Mouse (Mus musculus) embryo, embryonic 11 days (tissue): ENCODE data around the gene Taf13.
"Not testable (repeated sequence)": the region's sequence is repeated elsewhere in the genome, so short reads cannot be mapped to it uniquely, and the experiment has no call there.

Source experiments
- DNase-seq: peaks from one replicate; pipeline ENCODE4 v3.0.0-alpha.2; 2015

Taf13 gene

GRCm38 (mm10) chr3:108571443-108572294 is at the start of gene Taf13:
Gene Taf13 (plus strand): TSS chr3:108571698.
- peak; percentile 99 for DNase-seq

GRCm38 (mm10) chr3:108523415-108523814 is 48.1 kb upstream of the Taf13 start:
- no peak for DNase-seq

- no peak for DNase-seq
Measured at GRCm38 (mm10) chr3:108528489-108528888, 43.0 kb upstream of the Taf13 start.

GRCm38 (mm10) chr3:108533114-108533885 is 38.2 kb upstream of the Taf13 start:
- no peak for DNase-seq

- no peak for DNase-seq
Measured at GRCm38 (mm10) chr3:108533951-108534350, 37.5 kb upstream of the Taf13 start, which contains the start of gene 1700013F07Rik. Gene 1700013F07Rik (plus strand): TSS chr3:108534150.

GRCm38 (mm10) chr3:108535896-108536516 is 35.5 kb upstream of the Taf13 start:
- DNase-seq, result no peak

- peak; percentile 63 for DNase-seq
Measured at GRCm38 (mm10) chr3:108536517-108537260, 34.8 kb upstream of the Taf13 start, which contains the start of gene 5330417C22Rik. Gene 5330417C22Rik (minus strand): TSS chr3:108536536.

- peak; percentile 93 for DNase-seq
Measured at GRCm38 (mm10) chr3:108537303-108537702, 34.2 kb upstream of the Taf13 start.

GRCm38 (mm10) chr3:108542299-108542698 is 29.2 kb upstream of the Taf13 start:
- no peak for DNase-seq

GRCm38 (mm10) chr3:108554111-108554561 is 17.4 kb upstream of the Taf13 start:
- DNase-seq, result peak; percentile 67

- DNase-seq, result peak; percentile 97
Measured at GRCm38 (mm10) chr3:108554587-108555312, 16.7 kb upstream of the Taf13 start.

- DNase-seq, result no peak
Measured at GRCm38 (mm10) chr3:108557888-108558287, 13.6 kb upstream of the Taf13 start.

- DNase-seq, result peak; percentile 99
Measured at GRCm38 (mm10) chr3:108562133-108562730, 9.3 kb upstream of the Taf13 start, which contains the start of gene Tmem167b. Gene Tmem167b (minus strand): TSS chr3:108562466.

- peak; percentile 58 for DNase-seq
Measured at GRCm38 (mm10) chr3:108562777-108563271, 8.7 kb upstream of the Taf13 start.

- peak; percentile 89 for DNase-seq
Measured at GRCm38 (mm10) chr3:108563309-108563708, 8.2 kb upstream of the Taf13 start.

- DNase-seq, result peak; percentile 70
Measured at GRCm38 (mm10) chr3:108567990-108568877, 3.3 kb upstream of the Taf13 start.

- not testable (repeated sequence) for DNase-seq
Measured at GRCm38 (mm10) chr3:108569636-108570035, 1.9 kb upstream of the Taf13 start.

- DNase-seq, result no peak
Measured at GRCm38 (mm10) chr3:108570813-108571212, 685 bp upstream of the Taf13 start.

- DNase-seq, result no peak
Measured at GRCm38 (mm10) chr3:108572309-108573010, 962 bp downstream of the Taf13 start.
